Mouse (Mus musculus) stomach, embryonic 15.5 days (tissue): ENCODE measurements around the gene Slc41a3. TPM values are rescaled to one million over a fixed set of nuclear protein-coding genes. Genes with fewer than 3 reads are reported as not detected.

Source experiments
- ATAC-seq: fragments of 200-750 bp; cut with Nextera tagmentation; 2 replicates; pipeline ENCODE4 v1.8.0; 2017; ENCODE audit warnings: low read depth, moderate number of reproducible peaks, moderate TSS enrichment; ENCODE audit not compliant: insufficient read depth, low FRiP score
- H3K27ac ChIP-seq: fragments of 300-500 bp; sonication (generic); 2 replicates; pipeline ENCODE4 v1.5.1; 2015; ENCODE audit warnings: mild to moderate bottlenecking, inconsistent platforms
- H3K27me3 ChIP-seq: fragments of 300-500 bp; sonication (generic); replicated peaks from 2 replicates; pipeline ENCODE4 v1.6.1; 2015; ENCODE audit warnings: inconsistent platforms
- H3K36me3 ChIP-seq: fragments of 300-500 bp; sonication (generic); 2 replicates; pipeline ENCODE4 v1.6.1; 2015; ENCODE audit warnings: inconsistent platforms
- H3K4me1 ChIP-seq: fragments of 300-500 bp; sonication (generic); 2 replicates; pipeline ENCODE4 v1.6.1; 2015; ENCODE audit warnings: inconsistent platforms
- H3K4me2 ChIP-seq: fragments of 300-500 bp; sonication (generic); 2 replicates; pipeline ENCODE4 v1.6.1; 2015; ENCODE audit warnings: mild to moderate bottlenecking, inconsistent platforms
- H3K4me3 ChIP-seq: fragments of 300-500 bp; sonication (generic); replicated peaks from 2 replicates; pipeline ENCODE4 v1.5.1; 2015; ENCODE audit warnings: inconsistent platforms
- H3K9ac ChIP-seq: fragments of 300-500 bp; sonication (generic); 2 replicates; pipeline ENCODE4 v1.6.1; 2015; ENCODE audit warnings: inconsistent platforms
- H3K9me3 ChIP-seq: fragments of 300-500 bp; sonication (generic); 2 replicates; pipeline ENCODE4 v1.6.1; 2016; ENCODE audit warnings: inconsistent platforms
- WGBS: fragments of 180-500 bp; shearing (Covaris S2); methylation state at CpG from one replicate; pipeline ENCODE4 v1.1.7; 2015; 5-methylcytosine and 5-hydroxymethylcytosine counted together
- polyA plus RNA-seq: library from polyadenylated mRNA; unstranded; fragments of >200 nt; fragmentation: Nextera tagmentation; extraction: Ambion mirVana; gene quantifications from 2 replicates; pipeline ENCODE4 v1.2.1, GENCODE M21; 2015

The Slc41a3 gene
- polyA plus RNA-seq, 1 experiment from 2014 or later, result 7.7 TPM

DNA sequence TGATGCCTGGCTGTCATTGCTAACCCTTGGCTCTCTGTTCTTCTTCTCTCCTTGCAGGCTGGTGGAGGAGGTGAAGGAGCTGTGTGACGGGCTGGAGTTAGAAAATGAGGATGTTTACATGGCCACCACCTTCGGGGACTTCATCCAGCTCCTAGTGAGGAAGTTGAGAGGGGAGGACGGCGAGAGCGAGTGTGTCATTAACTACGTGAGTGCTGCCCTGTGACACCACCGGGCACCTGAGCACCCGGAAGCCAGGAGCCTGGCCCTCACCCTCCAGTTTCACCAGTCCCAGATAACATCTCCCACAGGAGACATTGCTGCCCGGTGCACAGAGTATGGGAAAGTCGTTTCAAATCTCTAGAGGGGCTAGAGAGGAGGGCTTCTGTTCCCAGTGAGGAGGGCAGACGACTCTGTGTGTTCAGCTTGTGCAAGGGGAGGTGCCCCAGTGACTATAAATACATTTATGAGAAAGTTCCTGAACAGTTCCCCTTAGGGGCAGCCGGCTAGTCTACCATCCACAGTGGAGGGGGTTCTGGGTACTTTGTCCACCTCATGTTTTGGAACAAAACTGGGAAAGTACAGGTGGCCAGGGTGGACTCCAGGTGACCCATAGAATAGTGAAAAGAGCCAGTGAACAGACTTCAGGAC, 34.7 kb upstream of the Slc41a3 start:
- WGBS, result 40% methylated on average over 12 of the region's 12 CpGs
- Histone ChIP-seq H3K36me3 (no peaks in the 10 kb centered on the region), H3K4me2 (no peak overlapping the region), H3K9ac (no peak overlapping the region), H3K9me3 (no peaks in the 10 kb centered on the region), H3K27me3 (no peaks in the 10 kb centered on the region), H3K4me3 (no peak overlapping the region), H3K4me1 (0 out of 2 replicates have a peak, but pooled peaks cover 3% of the 10 kb centered on the region), H3K27ac (no peak overlapping the region)
- no peak for ATAC-seq

DNA sequence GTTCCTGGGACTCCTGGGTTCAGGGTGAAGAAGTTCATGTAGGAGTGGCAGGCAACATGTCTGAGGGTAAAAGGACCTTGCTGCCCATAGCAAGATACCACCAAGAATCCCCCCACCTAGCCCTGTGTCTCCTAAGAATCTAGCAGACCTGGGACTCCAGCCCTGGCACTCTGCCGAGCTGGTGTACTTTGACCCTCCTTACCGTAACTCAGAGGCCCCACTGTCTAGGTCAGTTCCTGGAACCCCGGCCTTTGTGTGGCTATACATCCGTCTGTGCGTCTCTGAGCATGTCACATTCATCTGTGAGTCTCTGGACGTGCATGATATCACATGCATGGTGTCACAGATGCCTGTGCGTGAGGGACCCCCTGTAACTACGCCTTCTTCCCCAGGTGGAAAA, 34.1 kb upstream of the Slc41a3 start:
- Histone ChIP-seq H3K27me3 (no peaks in the 10 kb centered on the region), H3K4me2 (no peak overlapping the region), H3K9ac (no peak overlapping the region), H3K4me3 (no peak overlapping the region), H3K36me3 (no peaks in the 10 kb centered on the region), H3K27ac (no peak overlapping the region), H3K4me1 (0 out of 2 replicates have a peak, but pooled peaks cover 3% of the 10 kb centered on the region), H3K9me3 (no peaks in the 10 kb centered on the region)
- ATAC-seq, result no peak
- WGBS, result 58% methylated on average over 8 of the region's 8 CpGs

DNA sequence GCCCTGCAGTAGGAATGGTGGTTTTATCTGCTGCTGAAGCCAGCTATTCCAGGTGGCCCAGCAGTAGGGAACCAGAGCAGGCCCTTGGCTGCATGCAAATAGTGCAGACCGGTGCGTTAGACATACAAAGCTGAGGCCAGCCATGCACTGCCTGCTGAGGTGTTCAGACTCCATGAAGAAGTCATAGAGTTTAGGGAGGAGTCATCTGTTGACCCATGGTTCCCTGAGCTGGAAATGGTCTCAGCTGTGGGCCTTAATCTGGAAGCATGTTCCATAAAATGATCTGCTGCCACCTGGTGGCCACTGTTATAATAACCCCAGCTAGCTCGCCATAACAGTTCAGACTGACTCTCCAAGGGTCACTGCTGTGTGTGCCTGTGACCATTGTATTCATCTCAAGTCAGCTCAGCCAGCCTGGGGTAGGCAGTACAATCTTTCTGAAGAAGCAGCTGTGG, 29.2 kb upstream of the Slc41a3 start:
- H3K36me3 ChIP-seq, result no peaks in the 10 kb centered on the region
- H3K4me3 ChIP-seq, result no peak overlapping the region
- no peak overlapping the region for H3K9ac ChIP-seq
- no peaks in the 10 kb centered on the region for H3K4me1 ChIP-seq
- ATAC-seq, result no peak
- H3K27ac ChIP-seq, result no peak overlapping the region
- H3K9me3 ChIP-seq, result no peaks in the 10 kb centered on the region
- H3K27me3 ChIP-seq, result no peaks in the 10 kb centered on the region
- 48% methylated on average over 3 of the region's 3 CpGs for WGBS
- H3K4me2 ChIP-seq, result no peak overlapping the region

DNA sequence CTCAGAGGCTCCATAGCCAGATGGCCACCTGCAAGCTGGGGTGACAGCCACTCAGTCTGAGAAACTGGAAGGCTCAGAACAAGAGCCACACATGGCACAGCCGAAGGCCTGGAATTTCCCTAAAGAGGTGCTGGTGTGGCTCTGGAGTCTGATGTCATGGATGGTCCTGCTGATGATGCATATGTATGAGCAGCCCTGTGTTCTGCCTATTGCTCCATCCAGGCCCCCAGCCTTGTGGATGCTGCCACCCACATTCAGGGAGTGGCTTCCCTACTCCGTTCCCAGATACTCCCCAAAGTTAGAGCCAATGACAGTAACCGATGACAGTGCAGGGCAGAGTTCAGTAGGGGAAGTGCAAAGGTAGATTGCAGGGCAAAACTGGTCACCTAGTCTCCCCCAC, 26.4 kb upstream of the Slc41a3 start:
- H3K4me1 ChIP-seq, result no peaks in the 10 kb centered on the region
- no peak overlapping the region for H3K27ac ChIP-seq
- no peak overlapping the region for H3K4me3 ChIP-seq
- H3K27me3 ChIP-seq, result no peaks in the 10 kb centered on the region
- no peaks in the 10 kb centered on the region for H3K36me3 ChIP-seq
- WGBS, result 52% methylated on average over 3 of the region's 3 CpGs
- no peak overlapping the region for H3K4me2 ChIP-seq
- H3K9ac ChIP-seq, result no peak overlapping the region
- ATAC-seq, result peak; percentile 21; the same call in 1 of the 2 replicates
- no peaks in the 10 kb centered on the region for H3K9me3 ChIP-seq

DNA sequence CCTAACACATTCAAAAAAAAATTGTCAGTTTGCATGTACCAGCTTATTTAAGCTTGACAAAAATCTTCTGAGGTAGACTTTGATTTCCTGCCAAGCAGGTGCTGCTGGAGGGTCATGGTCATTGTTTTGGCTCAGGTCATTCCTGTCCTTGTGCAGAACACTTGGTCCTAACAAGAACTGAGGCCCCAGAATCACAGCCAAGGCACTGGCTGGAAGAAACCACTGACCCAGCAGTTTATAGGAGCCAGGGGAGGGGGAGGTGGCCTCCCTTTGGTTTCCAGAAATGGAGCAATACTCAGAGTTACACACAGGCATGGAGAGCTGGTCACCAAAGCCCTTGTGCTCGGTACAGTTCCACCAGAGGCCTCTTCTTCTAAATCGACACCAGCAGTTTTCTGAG, 22.2 kb upstream of the Slc41a3 start:
- WGBS, result 80% methylated on average over 2 of the region's 2 CpGs
- Histone ChIP-seq H3K4me1 (no peaks in the 10 kb centered on the region), H3K36me3 (no peaks in the 10 kb centered on the region), H3K9ac (no peak overlapping the region), H3K27me3 (no peaks in the 10 kb centered on the region), H3K27ac (no peak overlapping the region), H3K9me3 (no peaks in the 10 kb centered on the region), H3K4me3 (no peak overlapping the region), H3K4me2 (no peak overlapping the region)
- ATAC-seq, result no peak

DNA sequence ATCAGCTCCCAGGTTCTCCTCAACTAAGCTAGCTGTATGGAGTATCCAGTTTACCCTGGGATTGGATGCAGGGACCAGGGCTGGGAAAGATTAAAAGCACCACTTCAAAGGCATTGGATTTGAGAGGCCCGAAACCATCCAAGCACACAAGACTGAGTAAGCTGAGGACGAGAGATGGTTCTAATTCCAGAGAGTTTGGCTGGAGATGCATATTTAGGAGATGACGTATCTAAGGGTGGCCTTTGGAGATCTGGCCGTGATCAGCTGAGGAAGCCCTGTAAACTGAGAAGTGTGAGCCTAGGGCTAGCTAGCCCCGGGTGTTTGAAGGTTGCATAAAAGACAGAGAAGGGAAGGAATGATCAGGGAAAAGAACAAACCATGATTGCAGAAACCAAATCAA, 16.4 kb upstream of the Slc41a3 start:
- no peak overlapping the region for H3K27ac ChIP-seq
- H3K9me3 ChIP-seq, result no peaks in the 10 kb centered on the region
- 53% methylated on average over 5 of the region's 5 CpGs for WGBS
- H3K27me3 ChIP-seq, result no peaks in the 10 kb centered on the region
- H3K36me3 ChIP-seq, result no peaks in the 10 kb centered on the region
- H3K9ac ChIP-seq, result no peak overlapping the region
- ATAC-seq, result no peak
- no peak overlapping the region for H3K4me3 ChIP-seq
- H3K4me1 ChIP-seq, result no peaks in the 10 kb centered on the region
- no peak overlapping the region for H3K4me2 ChIP-seq

DNA sequence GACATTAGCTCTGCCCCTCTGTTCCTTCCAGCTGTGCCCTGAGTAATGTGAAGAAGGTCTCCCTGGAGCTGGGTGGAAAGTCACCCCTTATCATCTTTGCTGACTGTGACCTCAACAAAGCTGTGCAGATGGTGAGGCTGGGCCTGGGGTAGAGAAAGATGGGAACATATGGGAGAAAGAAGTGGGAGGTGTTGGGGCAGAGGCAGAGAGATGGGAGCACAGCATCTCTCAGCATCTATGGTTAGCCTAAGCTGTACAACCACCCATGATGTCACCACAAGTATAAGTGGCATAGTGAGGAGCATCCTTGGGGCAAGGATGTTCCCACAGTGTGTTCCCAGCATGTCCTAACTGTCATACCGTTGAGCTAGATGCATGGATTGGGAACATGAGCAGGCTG, 13.8 kb upstream of the Slc41a3 start:
- H3K27me3 ChIP-seq, result no peaks in the 10 kb centered on the region
- no peak overlapping the region for H3K27ac ChIP-seq
- H3K4me1 ChIP-seq, result no peaks in the 10 kb centered on the region
- H3K9ac ChIP-seq, result no peak overlapping the region
- H3K4me3 ChIP-seq, result no peak overlapping the region
- no peaks in the 10 kb centered on the region for H3K9me3 ChIP-seq
- 74% methylated on average over 1 of the region's 1 CpGs for WGBS
- H3K36me3 ChIP-seq, result no peaks in the 10 kb centered on the region
- ATAC-seq, result no peak
- no peak overlapping the region for H3K4me2 ChIP-seq

DNA sequence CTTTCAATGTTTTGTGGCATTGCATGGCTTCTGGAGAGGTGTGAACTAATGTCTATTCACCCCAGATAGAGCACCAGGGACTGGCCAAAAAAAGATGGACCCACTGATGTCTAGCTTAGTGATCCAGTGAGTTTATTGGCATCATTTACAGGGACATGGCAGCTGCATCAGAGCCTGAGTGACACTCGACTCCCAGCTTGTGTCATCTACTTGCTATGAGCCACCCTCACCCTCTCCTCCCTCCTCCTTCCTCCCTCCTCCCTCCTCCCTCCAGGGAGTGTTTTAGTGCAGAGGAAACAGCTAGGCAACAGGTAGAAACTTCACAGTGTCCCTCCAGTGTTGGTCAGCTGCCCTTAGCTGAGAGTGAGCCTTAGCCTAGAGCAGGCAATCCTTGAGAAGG, 9.6 kb upstream of the Slc41a3 start:
- WGBS, result 66% methylated on average over 1 of the region's 1 CpGs

DNA sequence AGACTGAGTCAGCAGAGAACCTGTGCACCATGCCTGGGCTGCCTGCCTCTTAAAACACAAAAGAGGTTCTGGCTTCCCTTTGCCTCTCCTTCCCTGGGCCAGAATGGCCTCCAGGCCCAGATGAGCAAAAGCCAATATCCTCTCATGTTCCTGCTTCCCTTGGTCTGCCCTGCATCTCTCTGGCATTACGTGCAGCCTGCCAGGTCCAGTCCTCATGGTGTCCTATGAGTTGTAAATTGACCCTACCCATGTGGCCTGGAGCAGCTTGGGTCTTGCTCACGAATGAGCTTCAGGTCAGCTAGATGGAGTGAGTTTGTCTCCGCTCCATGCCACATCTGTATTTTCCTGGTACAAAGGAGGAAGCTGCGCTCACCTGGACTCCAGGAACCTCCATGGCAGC, 7.5 kb upstream of the Slc41a3 start:
- Histone ChIP-seq H3K9me3 (no peaks in the 10 kb centered on the region), H3K4me1 (no peaks in the 10 kb centered on the region), H3K27me3 (no peaks in the 10 kb centered on the region), H3K36me3 (no peaks in the 10 kb centered on the region), H3K27ac (no peak overlapping the region), H3K4me3 (no peak overlapping the region), H3K4me2 (no peak overlapping the region), H3K9ac (no peak overlapping the region)
- ATAC-seq, result no peak
- 88% methylated on average over 4 of the region's 4 CpGs for WGBS

More for the DNA sequence above, 9.6 kb upstream of the Slc41a3 start:
- Histone ChIP-seq H3K4me2 (no peak overlapping the region), H3K27me3 (no peaks in the 10 kb centered on the region), H3K9ac (no peak overlapping the region), H3K4me1 (no peaks in the 10 kb centered on the region), H3K27ac (no peak overlapping the region), H3K4me3 (no peak overlapping the region), H3K36me3 (no peaks in the 10 kb centered on the region), H3K9me3 (no peaks in the 10 kb centered on the region)
- ATAC-seq, result no peak

DNA sequence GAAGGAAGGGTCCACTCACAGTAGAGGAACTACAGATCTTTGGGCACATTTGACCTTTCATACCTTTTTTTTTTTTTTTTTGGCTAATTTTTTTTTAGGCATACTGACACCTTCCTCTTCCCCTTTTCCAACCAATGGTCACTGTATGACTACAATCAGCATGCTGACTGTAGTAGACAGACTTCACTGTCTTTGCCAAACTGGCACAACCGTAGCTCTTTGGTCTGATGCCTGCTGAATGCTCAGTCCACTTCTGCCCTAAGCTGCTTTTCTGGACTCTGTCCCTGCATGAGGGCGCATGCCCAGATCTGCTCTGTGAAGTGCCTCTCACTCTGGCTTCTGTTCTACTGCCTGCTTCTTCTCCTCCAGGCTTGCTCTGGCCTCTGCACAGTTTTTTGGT, 6.9 kb upstream of the Slc41a3 start:
- no peak for ATAC-seq
- no peak overlapping the region for H3K4me3 ChIP-seq
- no peaks in the 10 kb centered on the region for H3K27me3 ChIP-seq
- H3K9me3 ChIP-seq, result no peaks in the 10 kb centered on the region
- H3K36me3 ChIP-seq, result no peaks in the 10 kb centered on the region
- WGBS, result 92% methylated on average over 2 of the region's 2 CpGs
- no peaks in the 10 kb centered on the region for H3K4me1 ChIP-seq
- no peak overlapping the region for H3K9ac ChIP-seq
- H3K27ac ChIP-seq, result no peak overlapping the region
- no peak overlapping the region for H3K4me2 ChIP-seq

DNA sequence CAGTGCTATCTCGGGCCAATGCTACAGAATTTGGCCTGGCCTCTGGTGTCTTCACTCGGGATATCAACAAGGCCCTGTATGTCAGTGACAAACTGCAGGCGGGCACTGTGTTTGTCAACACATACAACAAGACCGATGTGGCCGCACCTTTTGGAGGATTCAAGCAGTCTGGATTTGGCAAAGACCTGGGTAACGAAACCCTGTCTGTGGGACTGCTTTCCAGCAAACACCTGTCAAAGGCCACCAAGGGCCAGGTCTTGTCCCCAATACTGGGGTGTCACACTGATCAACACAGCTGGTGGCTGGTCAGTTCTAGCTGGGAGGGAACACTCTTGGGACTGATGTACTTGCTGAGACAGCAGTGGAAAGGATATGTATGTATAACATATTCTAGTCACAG, 6.3 kb upstream of the Slc41a3 start:
- Histone ChIP-seq H3K4me1 (no peaks in the 10 kb centered on the region), H3K27me3 (no peaks in the 10 kb centered on the region), H3K9ac (no peak overlapping the region), H3K4me3 (no peak overlapping the region), H3K4me2 (no peak overlapping the region), H3K27ac (no peak overlapping the region), H3K9me3 (no peaks in the 10 kb centered on the region), H3K36me3 (no peaks in the 10 kb centered on the region)
- no peak for ATAC-seq
- 84% methylated on average over 6 of the region's 6 CpGs for WGBS

DNA sequence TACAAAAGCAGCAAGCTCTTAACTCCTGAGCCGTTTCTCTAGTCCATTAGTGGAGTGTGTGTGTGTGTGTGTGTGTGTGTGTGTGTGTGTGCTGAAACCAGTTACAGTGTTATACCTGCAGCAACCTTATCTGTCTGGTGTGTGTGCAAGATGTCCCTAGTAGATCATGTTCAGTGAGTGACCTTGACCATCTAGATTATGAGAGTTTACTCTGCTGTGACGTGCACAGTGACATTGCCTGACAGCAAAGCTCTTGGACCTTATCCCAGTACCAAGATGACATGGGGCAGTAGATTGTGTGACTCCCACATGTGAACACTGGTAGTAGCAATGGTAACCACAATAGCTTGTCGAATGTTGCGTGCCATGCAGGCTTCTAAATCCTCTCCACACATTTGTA, 4.2 kb upstream of the Slc41a3 start:
- Histone ChIP-seq H3K9me3 (no peaks in the 10 kb centered on the region), H3K36me3 (no peaks in the 10 kb centered on the region)
- 67% methylated on average over 4 of the region's 4 CpGs for WGBS

DNA sequence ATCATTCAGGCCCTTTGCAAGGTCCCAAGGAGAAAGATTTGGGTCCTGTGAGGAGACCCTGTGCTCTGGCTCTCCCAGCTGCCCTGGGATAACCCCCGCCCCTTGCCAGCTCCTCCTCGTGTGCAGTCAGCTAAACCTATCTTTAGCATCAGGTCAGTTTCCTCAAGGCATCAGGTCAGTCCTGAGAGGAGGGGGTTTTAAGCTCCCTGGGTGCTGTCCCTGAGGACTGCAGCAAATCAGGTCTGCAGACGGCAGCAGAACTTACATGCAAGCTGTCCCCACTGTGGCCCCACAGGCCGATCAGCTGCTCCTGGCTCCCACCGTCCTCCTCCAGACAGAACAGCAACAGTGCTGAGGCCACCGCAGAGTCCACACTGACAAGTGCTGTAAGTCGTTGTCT, 2.8 kb upstream of the Slc41a3 start:
- no peak overlapping the region for H3K4me3 ChIP-seq
- H3K27ac ChIP-seq, result no peak overlapping the region
- no peaks in the 10 kb centered on the region for H3K27me3 ChIP-seq
- no peak overlapping the region for H3K4me2 ChIP-seq
- H3K36me3 ChIP-seq, result no peaks in the 10 kb centered on the region
- H3K4me1 ChIP-seq, result peaks cover 5% of the 10 kb centered on the region; the same call in 1 of the 2 replicates
- no peaks in the 10 kb centered on the region for H3K9me3 ChIP-seq
- ATAC-seq, result no peak
- H3K9ac ChIP-seq, result no peak overlapping the region
- WGBS, result 48% methylated on average over 7 of the region's 7 CpGs

More for the DNA sequence above, 4.2 kb upstream of the Slc41a3 start:
- Histone ChIP-seq H3K4me1 (no peaks in the 10 kb centered on the region), H3K4me3 (no peak overlapping the region), H3K9ac (no peak overlapping the region), H3K27me3 (no peaks in the 10 kb centered on the region), H3K4me2 (no peak overlapping the region), H3K27ac (no peak overlapping the region)
- ATAC-seq, result no peak
